Mouse (Mus musculus): ENCODE data around the gene Clstn3.
"Not testable (repeated sequence)": the region's sequence is repeated elsewhere in the genome, so short reads cannot be mapped to it uniquely, and the experiment has no call there.

The Clstn3 gene

DNA sequence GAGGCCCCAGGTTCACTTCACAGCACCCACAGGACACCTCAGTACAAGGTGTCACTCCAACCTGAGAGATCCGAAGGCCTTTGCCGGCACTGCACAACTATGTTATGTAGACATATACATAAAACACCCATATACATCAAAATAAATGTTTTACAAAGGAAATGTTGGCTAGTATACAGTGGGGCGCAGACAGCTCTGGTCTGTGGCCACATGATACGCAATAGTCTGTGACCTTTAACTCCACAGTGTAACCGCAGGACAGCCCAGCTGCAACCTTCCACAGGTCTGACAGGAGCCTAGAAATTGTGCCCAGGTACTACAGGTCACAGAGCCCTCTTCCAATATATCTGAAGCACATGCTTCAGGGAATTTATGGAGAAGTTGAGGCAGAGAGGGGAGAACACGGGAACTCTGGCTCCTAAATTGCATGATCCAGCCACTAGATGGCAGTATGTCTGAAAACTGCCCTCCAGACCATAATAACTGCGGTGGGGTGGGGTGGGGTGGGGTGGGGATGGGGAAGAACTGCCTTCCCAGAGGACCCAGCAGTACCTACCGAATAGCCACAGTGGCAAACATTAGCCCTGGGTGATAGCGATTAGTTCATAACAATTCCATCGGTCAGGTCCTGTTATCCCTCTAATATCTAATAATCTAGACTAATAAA is 16.3 kb downstream of the Clstn3 start:
- DNase-seq, result no peak

DNA sequence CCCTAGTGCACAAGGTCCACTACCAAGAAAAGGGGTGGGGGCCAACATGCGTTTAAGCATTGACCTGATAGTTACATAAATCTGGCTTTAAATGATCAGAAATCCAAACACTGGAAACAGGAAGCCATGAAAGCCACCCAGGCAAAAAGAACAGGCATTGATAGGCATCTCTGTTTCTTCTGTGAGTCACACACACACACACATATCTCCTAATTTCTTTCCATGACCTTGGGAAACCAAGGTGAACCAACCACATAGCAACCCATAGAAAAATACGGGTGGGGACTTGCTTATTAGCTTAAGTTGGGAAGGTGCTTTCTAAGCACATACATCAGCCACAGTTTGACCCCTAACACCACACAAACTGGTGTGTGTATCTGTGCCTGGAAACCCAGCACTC is 17.2 kb downstream of the Clstn3 start:
- DNase-seq, result no peak

DNA sequence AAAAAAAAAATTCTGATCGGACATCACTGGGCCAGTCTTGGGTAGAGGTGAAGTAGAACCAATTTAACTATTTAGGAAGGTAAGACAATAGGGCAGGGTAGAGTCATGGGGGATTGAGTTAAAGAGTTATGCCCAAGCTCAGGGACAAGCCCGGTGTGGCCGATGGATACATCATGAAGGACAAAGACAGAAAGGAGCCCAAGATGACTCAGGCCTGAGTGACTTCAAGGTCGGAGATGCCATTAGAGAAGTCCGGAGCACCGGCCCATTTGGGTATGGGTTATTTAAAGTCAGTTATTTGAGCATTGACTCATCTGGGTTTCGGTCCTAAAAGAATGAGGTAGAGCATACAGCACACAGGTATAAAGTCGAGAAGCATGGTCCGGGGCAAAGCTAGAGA is 18.1 kb downstream of the Clstn3 start:
- no peak for DNase-seq

DNA sequence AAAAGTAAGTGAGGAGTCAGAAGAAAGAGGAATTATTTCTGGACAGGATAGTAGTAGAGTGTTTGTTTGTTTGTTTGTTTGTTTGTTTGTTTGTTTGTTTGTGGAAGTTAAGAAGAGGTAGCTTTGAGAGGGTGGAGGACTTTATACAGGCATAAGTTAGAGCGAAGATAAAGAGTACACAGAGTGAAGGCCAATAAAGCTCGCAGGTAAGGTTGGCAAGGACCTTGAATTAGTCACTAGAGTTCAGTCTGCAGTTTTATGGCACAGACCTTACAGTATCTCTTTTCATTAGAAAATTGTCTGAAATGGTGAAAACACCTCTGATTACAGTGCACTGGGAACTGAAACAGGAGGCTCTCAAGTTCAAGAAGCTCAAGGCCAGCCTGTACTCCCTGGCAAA is 18.6 kb downstream of the Clstn3 start:
- no peak for DNase-seq

DNA sequence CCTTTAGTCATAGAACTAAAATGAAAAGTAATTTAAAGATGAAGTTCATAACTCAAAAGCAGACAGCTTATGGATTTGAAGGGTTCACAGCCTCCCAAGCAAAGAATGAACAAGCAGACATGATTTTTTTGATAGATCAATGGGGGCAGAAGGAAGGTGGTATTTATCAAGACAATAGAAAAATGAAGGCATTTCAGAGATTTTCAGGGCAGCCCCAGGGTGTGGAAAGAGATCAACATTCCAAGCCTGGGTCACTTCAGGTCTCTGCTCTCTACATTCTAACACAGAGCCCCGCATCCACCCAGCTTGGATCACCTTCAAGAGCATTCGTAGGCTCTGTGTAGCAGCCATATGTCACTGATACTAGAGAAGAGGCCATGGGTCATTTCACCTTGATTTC is 21.3 kb downstream of the Clstn3 start:
- DNase-seq, result no peak

DNA sequence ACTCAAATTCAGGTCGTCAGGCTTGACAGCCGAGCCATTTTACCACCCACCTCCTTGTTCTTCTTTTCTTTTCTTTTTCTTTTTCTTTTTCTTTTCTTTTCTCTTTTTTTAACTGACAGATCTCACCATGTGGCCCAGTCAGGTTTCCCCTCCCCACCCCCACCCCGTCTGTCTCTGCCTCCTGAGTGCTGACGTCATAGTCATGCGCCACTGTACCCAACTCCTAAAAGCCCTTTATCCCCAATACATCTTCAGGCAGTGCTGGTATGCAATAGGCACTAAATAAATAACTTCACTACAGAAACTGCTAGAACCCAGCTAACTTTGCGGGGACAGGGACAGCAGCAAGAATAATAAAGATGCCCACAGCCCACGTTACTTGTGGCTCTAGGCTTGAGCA is 28.3 kb downstream of the Clstn3 start:
- no peak for DNase-seq

DNA sequence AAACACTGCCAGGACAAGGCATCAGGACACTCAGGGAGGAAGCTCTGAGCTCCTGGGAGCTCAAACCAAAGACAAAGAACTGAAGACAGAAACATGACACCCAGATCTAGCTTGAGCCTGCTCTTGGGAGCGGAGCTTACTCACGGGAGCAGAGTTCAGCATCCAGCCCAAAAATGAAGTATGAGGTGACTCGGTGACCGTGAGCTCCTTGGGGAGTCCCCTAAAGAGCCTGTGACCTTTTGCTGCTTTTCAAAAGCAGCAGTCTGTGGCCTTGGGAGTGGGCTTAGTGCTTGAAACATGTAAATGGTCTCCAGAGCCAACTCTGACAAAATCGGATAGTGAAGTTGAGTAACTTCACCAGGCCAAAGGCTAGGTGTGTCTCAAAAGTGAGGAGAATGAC is 29.4 kb downstream of the Clstn3 start:
- no peak for DNase-seq

DNA sequence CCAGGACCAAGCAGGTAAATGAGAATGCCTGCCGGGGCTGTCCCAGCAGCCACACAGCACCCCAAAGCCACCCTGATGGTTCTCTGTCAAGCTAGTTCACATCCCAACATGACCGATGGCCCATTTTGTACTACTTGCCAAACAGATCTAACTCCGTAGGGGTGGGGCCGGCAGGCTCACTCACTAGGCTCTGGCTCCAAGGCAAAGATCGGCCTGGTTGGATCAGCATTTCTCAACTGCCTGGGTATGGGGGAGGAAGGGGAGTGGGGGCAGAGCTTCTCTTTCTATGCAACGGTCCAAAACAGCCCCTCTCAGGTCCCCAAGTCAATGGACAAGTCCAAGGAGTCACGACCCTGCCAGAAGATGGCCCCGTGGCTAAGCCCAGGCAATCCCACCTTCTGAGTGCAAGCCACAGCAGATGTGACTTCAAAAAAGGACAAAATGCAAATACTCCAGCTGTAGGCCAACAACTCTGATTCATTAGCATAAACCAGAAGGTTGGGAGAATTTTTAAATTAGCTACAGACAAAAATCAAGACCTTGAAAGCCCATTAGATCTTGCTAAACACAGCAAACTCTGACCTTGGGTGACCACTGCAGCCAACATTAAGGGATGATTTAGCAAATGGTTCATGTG is 30.8 kb downstream of the Clstn3 start:
- no peak for DNase-seq

DNA sequence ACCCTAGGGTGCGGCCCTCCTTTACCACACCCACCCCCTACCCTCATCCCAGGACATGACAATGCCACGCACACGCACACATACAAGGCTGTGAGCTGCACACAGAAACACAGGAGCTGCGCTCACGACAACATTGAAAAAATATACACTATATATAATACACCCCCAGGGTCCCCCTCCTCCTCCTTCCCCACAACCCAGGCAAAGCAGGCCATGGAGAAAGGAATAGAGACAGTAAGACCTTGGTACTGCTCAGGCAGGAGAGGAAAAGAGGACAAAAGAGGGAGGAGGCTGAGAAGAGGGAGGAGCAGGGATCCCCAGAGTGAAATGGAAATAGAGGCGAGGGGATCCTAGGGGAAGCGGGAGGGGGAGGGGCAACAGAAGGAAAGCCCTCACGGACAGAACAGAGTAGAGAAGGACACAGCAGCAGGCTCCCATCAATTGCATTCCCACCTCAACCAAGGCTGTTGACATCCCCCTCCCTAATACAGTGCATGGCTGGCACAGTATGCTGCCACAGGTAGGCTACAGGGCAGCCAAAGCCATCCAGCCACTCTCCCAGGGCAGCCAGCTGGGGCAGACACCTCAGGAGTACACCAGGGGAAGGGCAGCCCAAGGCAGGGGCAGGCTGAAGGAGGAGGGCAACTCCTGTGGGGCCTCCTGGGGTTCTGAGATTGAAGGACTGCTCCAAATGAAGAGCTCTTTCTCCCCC is 33.7 kb downstream of the Clstn3 start:
- no peak for DNase-seq

DNA sequence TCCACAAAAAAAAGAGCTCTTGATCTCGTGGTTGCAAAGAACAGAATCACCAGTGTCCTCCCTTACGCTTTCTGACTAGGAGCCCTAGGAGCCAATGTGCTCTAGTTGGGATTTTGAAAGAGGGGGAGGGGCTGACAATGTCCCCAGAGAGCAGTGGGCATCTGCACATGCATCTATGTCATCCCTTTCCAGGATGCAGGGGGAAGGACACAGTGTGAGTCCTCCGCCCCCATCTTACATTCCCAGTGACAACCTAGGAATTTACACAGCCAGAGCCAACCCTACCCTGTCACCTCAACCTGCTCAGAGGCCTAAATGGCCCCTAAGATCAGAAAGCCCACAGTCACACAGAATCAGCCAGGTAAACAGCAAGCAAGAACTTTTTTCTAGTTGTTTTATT is 34.2 kb downstream of the Clstn3 start:
- no peak for DNase-seq

DNA sequence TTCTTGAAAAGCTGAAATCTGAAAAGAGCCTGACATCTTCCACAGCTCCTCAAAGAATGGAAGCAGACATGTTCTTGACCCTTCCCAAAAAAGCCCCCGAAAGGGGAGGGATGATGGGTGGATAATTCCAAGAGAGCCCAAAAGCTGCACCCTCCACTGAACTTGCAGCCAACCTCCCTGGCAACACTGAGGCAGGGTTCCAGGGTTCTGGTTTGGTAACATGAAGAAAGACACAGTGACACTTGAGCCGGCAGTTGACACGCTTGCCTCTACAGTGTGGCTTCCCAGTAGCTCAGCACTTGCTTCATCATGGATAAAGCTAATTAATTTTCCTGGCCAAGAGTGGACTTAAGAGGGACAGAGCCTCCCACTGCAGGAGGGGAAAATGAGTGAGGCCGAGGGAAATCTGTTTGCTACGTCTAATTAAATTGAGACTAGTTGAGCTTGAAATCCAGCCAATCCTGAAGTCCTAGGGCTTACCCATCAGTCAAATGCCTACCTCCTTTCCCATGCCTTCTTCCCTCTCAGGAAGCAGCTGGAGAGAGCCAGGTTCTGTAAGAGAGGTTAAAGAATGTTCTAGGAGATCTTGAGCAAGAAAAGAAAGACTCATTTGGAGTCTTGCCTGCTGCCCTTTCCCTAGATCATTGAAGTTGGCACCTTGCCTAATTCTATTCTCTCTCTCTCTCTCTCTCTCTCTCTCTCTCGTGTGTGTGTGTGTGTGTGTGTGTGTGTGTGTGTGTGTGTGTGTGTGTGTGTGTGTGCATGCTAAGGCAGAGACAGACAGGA is 36.6 kb downstream of the Clstn3 start:
- DNase-seq, result no peak

DNA sequence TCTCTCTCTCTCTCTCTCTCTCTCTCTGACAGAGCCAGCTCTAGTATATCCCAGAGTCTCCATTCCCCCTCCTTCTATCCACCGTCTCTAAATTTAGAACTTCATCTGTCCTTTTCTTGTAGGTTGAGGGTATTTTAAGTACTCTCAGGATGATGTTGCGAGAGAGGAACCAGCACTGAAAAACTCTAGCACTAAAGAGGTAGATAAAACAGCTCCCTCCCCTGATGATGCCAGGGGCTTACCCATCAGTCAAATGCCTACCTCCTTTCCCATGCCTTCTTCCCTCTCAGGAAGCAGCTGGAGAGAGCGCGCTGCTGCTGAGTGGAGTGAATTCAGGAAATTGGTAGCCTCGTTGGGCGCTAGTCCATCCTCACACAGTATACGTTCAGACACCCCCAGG is 37.3 kb downstream of the Clstn3 start:
- no peak for DNase-seq

DNA sequence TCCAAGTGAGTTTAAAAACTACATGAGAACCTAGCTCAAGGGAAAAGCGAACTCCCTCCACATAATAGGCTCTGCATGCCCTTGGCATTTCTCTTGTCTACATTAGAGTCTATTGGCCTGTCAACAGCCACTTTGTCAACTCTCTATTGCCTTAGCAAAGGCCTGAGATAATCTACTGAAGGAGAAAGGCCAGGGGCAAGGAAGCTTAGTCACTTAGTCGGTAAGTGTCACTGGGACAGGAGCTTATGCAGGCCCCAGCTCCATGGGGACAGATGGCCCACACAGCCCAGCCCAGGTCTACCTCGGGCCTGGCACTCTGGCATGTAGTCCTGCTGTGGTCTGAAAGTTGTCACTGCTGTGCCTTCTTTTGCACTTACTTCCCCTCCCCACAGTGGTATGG is 38.0 kb downstream of the Clstn3 start:
- DNase-seq, result no peak

DNA sequence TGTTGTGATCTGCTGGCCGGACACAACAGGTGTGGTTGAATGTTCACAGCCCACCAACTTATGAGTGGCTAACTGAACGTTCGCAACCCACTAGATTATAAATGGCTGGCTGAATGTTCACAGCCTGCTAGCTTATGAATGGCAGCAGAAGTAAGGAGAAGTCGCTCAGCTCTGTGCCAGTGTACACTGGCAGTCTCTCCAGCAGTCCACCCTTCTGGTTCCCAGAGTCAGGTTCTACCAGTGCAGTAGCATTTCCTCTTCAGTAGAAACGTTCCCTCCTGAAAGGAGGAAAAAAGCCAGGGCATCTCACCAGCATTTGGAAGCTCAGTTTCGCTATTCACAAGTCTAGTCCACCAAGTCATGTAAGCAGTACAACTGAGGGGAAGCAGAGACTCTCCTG is 39.1 kb downstream of the Clstn3 start:
- no peak for DNase-seq

DNA sequence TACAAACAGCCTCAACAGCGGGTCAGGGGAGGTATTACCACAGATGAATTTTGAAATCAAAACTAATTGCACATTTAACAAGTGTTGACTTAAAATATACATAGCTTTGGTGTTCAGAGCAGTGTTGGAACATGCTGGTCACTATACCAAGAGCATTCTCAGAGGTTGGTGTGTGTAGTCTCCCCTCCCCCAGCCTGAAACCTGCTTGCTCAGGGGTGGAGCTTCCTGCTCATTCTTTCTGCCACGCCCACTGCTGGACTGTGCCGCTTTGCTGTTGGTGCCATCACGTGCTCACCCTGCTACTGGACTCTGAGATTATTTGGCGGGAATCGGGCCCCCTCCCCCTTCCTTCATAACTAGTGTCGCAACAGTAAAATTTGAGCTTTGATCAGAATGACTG is 39.6 kb downstream of the Clstn3 start:
- DNase-seq, result not testable (repeated sequence)

DNA sequence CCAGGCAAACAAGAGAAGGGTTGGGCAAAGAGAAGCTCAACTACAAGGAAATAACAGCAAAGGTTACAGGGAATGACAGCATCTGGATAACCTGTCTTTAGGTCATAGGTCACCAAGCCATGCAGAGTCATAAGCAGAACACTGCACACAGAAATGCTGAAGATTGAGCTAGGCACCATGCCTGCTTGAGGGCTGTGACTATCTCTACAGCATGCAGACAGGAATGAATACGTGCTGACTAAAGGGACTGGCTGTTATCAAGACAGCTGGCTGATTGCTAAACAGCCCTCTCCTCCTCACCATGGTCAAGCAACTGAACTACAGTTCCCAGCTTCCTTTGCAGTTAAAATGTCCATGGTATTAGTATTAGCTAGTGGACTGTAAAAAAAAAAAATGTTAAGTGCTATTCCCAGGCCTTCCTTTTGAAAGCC is 40.5 kb downstream of the Clstn3 start:
- no peak for DNase-seq

DNA sequence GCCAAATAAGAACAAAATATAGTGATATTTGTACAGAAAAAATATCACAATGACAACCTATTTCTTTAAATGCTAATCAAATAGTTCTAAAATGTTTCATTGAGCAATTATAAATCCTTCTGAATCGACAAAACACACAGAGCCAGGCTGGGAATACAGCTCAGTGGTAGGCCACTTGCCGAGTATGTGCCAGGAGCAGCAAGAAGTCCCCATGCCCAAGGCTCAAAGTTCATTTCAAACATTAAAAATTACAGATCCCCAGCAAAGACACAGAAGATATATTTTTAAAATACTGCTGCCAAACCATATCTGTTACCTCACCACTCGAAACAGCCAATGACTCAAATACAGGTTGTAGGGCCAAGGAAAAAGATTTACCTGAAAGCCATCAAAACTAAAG is 45.9 kb downstream of the Clstn3 start:
- DNase-seq, result no peak

DNA sequence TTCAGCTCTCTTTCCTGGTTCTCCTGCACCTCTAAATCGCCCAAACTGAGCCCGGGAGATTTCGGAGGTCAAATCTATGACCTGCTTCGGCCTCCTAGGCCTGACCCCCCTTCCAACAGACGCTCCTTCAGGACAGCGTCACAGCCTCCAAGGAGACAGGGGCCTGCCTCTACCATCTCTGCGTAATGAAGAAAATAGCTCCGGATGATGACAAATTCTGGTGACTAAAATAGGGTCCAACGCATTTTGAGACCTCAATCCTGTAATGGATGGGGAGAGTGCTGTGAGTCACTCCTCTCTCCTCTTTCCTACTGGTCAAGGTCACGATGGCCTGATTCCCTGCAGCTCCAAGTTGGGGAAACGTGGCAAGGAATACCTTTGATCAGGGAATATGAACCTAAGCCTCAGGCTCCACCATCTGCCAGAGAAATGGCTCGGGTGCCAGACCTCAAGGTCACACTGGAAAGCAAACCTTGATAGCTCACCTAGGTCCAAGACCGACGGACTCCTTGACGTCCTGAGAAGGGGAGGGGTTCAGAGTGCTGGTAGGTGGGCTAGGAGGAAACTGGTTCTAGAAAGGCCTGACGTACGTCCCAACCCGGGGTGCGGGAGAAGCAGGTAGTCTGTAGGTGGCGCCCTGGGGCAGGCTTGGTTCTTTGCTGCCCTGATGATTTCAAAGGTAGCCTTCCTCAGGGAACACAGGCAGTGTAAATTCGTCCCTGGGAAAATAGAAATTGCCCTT is 49.1 kb downstream of the Clstn3 start:
- peak; percentile 88 for DNase-seq

DNA sequence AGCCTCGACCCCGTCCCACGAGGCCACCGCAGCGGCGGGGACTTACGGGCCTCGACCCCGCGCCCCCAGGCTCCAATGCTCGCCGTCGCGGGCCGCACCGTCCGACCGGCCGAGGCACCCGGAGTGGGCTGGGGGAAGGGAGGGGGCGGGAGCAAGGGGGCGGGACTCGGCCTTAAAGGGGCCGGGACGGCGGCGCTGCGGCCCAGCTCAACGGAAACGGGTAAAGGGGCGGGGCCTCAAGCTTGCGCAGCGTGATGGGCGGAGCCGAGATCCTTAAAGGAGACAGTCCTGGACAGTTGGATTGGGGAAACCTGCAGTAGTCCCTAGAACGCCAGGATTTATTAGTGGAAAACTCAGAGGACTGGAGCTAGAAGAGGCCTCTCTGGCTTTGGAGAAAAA is 49.7 kb downstream of the Clstn3 start, which contains the start of gene Pex5:
TSS of gene Pex5 (minus strand) at position 141 of the 399 bp plus-strand sequence.
- peak; percentile 96 for DNase-seq

DNA sequence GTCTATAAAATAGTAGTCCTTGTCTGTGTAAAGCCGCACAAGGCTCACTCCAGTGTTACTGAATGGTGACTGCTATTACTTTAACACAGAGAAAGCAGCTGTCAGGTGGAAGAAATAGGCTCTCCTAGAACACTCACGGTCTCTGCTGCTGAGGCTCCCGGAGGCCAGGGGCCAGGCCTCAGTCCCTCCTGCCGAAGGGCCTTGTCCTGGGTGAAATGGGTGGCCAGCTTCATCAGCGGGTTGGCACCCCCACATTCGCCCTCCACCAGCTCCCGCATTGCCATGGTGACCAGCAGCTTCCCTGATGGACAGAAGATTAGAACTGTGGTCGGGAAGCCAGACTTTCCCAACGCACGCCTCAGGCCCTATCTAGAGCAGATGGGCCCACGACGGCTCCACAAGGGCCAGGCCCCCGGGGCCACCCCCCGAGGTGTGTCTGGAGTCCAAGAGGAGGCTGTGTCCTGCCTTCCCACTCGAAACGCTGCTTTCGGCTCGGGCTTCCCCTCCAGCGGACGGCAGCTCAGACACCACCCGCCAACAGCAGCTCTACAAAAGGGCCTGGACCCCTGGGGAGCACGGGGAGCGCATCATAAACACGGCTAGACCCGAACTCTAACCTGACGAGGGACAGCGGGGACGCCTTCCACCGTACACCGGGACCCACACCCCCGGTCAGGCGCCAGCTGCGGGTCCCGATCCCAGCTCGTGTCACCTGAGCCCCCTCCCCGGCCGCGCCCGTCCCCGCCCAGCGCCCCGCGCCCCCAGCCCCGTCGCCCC is 50.3 kb downstream of the Clstn3 start:
- peak; percentile 69 for DNase-seq

DNA sequence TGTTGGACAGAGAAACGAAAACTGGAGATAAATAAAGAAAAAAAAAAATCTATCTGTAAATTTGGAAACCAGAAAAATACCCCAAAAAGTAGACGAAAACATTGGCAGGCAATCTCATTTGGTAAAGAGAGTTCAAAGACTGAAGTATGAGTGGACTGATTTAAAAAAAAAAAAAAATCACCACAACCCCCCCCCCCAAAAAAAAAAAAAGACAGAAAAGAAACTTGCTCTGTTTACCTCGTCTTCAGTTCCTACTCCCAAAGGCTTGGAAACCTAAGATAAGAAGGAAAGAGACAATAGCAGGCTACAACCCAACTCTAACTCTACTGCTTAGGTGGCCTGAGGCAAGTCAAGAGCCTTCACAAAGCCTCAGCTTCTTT is 50.8 kb downstream of the Clstn3 start:
- no peak for DNase-seq

DNA sequence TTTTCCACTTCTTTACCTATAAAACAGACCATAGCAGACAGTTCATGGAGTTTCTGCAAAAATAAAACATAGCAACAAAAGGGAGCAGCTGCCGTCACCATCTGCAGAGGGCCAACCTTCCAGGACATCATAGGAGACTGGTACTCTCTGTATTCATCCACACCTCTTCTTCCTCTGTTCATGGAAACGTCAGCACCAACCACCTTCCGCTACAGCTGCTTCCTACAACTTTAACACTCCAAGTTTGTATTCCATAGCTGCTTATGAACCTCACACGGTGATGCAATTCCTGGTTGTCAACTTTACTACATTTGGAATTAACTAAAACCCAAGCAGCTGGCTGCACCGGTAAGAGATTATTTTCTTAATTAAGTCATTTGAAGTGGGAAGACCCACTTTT is 56.2 kb downstream of the Clstn3 start:
- no peak for DNase-seq
